Mouse (Mus musculus) cerebral cortex, adult 2 months (tissue): Measurements from ENCODE around the gene Gm8857.

ENCODE experiments used
- WGBS: fragments of 180-500 bp; shearing (Covaris S2); methylation state at CpG from one replicate; pipeline ENCODE4 v1.1.7; 2018; 5-methylcytosine and 5-hydroxymethylcytosine counted together

Gene Gm8857

DNA sequence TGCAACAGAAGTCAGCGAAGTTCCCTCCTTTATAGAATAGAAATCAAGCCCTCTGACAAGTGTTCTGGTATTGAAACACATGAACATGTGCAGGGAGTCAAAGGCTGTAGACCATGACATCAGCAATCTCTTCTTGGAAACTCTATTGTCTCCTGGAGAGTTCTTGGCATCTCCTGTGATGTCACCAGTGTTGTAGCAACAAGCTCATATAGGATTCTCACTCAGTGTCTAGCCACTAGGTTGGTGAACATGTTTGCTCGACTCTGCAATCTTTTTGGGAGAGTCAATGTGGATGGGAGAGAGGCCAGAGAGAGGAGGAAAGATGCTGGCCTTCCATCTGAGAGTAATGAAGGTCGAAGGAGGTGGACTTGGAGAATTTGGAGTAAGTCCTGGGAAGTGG is at the start of gene Gm8857, which contains the start of gene Gm8871:
Gene Gm8857 (plus strand): TSS at position 303 of the 400 bp plus-strand sequence.
Gene Gm8871 (plus strand): TSS at position 301 of the 400 bp plus-strand sequence.
- WGBS, result 63% methylated on average over 3 of the region's 3 CpGs

DNA sequence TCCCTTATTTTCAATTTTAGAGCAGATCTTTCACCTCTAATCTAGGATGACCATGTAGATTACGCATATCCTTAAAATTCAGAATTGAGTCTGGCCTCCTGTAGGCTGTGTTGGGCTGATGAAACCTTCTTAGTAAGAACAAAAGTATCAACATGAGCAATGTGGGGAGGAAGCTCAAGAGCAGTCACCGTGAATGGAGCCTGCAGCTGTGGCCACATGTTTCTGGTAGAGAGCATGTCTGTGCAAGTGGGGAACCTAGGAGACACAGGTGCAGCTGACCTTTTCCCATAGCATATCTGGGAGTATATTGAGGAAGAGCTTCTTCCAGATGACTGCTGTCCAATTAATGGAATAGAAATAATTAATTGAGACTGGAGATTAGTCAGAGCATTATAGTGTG is 5.9 kb downstream of the Gm8857 start:
- WGBS, result 83% methylated on average over 2 of the region's 2 CpGs

DNA sequence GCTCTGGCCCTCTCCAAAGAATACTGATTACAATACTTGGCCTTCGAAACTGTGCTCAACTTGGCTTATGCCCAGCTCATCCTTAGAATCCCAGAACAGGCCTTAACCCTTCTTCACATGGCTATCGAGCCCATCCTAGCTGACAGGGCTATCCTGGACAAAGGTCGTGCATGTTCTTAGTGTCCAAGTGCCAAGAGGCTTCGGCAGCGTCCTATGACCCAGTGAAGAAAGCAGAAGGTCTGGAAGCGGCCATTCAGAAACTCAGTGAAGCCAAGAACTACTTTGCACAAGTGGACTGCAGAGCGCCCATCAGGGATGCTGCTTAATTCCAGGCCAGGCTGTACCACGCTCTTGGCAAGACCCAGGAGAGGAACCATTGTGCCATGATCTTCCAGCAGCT is 10.4 kb downstream of the Gm8857 start:
- WGBS, result 86% methylated on average over 6 of the region's 8 CpGs
